Mouse (Mus musculus): ENCODE measurements at regions not wholly inside any gene's neighbourhood (a gene's known extent, or its start where the extent isn't known, plus 50 kb on each side); places are given as distances from the start of the nearest gene placed in this dataset.
"Not testable (repeated sequence)": the region's sequence is repeated elsewhere in the genome, so short reads cannot be mapped to it uniquely, and the experiment has no call there.

DNA sequence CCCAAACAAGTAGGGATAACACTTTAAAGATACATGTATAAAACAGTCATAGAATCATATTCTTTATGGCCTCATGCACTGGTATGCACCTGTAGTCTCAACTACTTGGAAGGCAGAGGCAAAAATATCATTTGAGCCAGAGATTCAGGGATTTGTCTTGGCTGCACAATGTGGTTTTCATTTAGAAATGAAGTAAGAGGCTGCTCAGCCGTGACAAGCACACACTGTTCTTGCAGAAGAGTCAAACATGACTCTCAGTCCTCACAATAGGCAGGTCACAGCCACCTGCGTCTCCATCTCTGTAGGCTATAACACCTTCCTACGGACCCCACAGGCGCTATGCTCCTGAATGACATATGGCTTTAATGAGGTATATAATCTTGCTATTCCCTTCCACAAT, 317.4 kb upstream of the Tmpo start:
- no peak for DNase-seq (ENCODE audit: low spot score in 2 of 2)

DNA sequence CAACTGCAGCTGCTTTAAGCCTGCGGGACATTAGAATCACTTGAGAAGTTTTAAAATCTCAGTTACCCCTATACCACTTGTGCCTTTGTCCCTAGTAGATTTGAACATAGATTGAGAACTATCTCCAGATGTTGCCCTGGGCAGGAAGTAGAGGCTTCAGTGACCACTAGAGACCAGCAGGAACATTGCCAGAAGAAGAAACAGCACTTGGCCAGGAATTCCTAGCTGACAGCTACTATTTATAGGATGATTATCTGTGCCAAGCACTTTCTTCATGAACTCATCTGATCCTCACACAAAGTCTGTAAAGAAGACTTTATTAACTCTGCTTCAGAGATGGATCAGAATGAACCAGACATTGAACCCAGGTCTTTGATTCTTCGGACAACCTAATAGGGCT, 283.6 kb upstream of the Tmpo start:
- DNase-seq (ENCODE audit: low spot score in 2 of 2): no peak

DNA sequence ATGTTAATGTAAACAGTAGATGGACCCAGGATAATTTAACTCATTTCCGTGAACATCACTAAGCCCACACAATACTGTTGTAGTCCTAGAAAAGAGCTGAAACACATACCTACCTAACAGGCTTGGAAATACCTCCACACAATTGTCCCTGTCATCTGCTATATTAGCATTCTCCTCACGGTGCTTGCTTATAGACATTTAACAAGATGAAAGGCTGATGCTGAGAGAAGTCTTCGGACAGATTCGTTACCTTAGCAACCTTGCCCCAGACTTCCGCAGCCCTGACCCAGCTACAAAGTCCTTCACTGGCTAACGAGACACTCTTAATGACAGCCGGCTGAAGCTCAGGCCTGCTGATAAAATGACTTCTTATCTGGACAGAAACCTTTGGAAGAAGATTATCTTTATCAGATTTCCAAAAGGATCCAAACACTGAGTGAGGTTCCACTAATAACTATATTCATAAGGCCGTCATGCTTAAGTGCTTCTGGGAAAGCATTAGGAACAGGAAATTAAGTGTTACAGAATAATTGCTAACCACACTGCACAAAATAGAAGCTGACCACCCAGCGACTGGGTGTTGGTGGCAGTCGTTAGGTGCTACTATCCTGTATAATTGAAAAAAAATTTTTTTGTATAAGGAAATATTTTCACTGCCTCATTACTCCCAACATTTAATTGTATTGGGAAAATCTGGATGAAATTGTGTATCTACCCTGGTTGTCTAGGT, 267.0 kb upstream of the Tmpo start:
- DNase-seq (ENCODE audit: low spot score in 2 of 2): no peak

DNA sequence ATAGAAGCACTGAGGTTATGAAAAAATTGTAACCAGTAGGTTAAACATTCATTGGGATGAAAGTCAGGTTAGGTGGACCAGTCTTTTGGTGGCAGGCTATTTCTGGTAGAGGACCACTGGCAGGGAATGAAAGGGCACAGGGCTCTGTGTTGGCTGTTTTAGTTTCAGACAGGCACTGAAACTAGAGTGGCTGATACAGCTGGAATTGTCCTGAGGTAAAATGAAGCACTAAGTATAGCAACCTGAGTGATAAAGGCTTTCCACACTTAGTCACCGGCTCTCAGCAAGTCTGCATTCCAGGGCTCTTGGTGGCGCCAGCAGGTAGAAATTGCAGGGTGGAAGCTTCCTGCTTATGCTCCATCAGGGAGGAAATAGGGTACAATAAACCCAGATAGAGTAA, 262.2 kb upstream of the Tmpo start:
- DNase-seq (ENCODE audit: low spot score in 2 of 2): no peak

DNA sequence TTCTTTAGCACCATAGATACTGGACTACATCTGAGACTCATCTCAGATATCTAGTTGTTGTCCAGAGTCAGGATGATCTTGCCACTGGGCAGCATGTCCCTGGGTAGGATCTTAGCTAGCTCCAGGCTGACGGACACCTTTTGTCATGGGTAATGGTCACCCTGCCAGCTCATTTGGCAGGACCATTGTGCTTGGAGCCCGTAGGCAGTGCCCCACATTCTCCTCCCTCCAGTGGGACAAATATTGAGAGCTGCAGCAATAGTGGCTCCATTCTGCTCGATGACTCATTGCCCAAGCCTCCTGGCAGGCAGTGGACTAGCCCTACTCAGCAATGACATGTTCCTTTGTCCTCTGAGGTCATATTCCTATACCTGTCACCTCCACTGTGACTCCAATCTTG, 258.9 kb upstream of the Tmpo start:
- DNase-seq (ENCODE audit: low spot score in 2 of 2): no peak

DNA sequence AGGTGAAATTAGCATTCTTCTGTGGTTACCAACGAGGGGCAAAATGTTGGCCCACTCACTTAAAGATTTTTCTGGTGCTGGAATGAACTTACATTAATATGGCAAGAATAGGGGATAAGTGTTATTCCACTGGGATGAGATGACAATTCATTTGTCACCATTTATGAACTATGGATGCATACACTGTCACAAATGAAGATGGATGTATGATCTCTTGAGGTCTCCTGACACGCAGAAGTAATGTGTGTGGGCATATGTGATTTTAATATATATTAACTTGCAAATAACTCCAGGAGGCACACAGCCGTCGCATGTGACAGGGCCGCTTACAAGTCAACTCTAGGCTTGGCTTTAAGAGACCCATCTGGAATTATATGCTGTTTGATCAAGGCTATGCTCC, 256.8 kb upstream of the Tmpo start:
- no peak for DNase-seq (ENCODE audit: low spot score in 2 of 2)

DNA sequence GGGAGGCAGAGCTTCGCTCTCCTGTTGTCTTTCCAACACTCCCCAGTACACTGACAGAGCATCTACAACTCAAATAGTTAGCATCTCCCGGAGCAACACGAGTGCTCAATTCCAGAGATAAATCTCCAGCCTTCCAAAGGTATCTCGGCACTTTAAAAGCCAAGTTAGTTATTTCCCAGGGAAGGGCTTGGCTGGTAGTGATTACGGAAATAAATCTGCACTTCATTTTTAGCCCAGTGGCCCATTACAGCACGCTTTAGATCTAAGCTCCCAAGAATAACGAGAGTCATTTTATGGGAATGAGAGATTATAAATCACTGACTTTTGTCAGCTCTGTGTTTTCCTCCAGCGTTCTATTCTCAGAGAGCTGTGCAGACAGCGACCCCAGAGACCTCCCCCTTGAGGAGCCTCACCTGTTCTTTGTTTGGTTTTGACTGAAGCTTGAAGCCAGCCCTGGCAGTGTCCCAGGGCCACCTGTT, 255.0 kb upstream of the Tmpo start:
- DNase-seq (ENCODE audit: low spot score in 2 of 2): no peak

DNA sequence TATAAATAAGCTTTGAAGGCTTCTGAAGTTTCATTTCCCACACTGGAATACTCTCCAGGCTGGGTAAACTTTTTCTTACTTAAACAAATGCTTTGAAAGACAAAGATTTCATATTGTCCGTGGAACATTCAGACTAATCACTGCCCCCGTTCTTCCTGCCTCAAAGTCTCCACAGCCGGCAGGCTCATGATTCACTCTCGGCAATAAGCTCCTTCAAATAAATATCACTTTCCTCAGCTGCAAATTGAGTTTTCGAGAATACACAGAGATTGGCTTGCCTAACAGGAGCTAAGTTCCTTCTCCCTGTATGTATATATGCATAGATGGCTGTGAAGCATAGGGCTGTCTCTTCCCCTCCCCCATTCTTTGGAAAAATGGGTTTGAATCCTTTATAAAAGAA, 249.2 kb upstream of the Tmpo start:
- DNase-seq (ENCODE audit: low spot score in 2 of 2): no peak

DNA sequence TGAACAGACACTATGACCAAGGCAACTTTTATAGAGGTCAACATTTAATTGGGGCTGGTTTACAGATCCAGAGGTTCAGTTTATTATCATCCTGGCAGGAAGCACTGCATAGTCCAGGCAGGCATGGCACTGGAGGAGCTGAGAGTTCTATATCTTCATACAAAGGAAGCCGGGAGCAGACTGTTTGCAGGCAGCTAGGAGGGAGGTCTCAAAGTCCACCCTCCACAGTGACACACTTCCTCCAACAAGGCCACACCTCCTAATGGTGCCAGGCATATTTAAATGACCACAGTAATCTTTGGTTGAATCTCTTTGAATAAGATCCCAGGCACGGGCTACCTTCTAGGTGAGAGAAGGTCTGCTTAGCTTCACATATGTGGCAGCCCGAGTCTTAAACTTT, 245.5 kb upstream of the Tmpo start:
- no peak for DNase-seq (ENCODE audit: low spot score in 2 of 2)

DNA sequence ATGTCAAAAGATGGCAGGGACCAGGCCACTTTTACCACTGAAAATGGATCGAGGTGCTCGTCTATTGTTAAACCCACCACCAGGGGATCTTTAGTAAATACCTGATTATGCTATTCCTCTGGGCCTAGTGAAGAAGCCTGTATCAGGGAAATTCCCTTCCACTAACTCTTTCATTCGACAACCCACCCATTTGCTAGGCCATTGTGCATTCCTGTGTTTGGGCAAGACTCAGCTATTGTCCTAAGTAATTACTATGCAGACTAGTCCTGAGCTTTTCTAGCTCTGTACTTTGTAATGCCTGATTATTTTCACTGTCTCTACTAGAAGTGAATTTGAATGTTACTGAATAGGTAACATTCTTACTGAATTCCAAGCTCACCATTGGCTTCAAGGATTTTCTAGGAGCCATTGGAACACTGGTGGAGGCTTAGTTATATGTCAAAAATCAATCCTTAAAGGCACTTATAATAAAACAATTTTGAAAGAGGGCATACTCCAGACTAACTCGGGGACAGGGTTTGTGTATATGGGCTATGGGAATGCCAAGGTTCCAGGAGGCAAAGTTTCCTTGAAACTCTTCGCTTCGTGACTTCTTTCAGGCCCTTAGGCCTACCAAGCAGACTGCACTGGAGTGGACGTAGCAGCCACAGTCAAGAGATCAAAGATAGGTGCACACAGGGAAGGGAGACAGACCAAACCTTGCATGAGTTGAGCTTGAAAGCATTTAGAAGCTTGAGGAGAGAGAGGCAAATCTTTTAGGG, 244.7 kb upstream of the Tmpo start:
- DNase-seq (ENCODE audit: low spot score in 2 of 2): not testable (repeated sequence)

DNA sequence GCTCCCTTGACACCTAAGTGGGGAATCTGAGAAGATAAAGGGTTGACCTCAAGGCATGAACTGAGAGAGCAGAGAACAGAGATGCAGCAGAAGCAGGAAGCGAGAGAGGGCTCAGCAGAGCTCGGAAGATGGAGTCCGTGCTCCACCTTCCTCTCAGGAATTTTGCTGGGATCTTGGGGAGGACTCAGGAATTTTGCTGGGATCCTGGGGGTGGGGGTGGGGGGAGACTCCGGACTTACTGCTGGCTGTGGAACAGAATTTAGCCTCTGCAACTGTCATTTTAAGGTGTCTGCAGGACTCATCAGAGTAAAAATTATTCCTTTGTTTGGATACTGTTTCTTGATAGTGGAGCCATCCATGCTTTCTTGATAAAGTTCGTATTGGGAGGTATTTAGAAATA, 243.7 kb upstream of the Tmpo start:
- DNase-seq (ENCODE audit: low spot score in 2 of 2): no peak

DNA sequence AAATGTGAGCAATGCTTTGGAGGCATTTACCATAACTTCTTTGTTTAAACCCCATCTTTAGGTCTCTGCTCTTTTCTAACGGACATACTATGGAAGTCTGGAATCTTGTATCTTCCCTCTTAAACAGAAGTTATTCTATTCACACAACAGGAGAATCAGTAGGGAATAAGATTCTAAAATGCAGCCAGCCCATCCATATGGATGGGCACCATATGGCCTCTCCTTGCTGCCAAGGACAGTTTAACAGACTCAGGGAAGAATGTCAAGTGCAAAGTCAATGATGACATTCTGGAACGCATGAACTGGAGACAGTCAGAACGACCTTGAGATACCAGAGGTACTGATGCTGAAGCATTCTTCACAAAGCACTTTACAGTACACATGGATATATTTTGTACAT, 206.1 kb upstream of the Tmpo start:
- no peak for DNase-seq (ENCODE audit: low spot score in 2 of 2)

DNA sequence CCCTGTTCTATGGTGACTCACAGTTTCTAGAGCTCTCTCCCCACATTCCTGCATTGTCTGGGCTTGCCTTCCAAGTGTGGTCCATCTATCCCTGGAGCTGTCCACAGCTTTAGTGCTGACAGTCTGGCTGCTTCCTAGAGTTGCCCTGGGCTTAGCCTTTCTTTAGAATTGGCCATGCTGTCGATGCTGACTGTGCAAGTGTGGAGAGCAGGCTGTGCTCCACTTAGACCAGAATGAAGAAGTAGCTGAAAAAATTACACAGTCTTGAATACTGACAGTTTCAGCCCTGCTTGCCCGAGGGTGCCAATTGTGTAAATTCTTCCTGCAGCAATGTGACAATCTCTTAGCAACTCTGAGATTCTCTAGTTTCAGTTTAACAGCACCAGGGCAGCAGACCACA, 203.3 kb upstream of the Tmpo start:
- DNase-seq (ENCODE audit: low spot score in 2 of 2): no peak

DNA sequence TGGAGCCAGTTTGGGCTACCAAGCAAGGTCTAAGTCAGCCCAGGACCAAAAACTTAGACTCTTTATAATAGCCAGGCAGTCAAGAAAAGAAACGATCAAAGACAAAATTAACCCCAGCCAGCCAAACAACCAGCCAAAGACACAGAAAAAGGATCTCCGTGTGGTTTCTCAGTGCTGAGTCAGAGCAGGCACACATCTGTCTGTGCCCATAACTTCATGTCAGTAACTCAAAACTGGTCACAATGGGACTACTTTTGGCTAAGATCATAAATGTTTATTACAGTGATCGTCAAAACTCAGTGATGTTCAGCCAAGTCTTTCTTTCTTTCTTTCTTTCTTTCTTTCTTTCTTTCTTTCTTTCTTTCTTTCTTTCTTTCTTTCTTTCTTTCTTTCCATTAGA, 195.6 kb upstream of the Tmpo start:
- DNase-seq (ENCODE audit: low spot score in 2 of 2): no peak

DNA sequence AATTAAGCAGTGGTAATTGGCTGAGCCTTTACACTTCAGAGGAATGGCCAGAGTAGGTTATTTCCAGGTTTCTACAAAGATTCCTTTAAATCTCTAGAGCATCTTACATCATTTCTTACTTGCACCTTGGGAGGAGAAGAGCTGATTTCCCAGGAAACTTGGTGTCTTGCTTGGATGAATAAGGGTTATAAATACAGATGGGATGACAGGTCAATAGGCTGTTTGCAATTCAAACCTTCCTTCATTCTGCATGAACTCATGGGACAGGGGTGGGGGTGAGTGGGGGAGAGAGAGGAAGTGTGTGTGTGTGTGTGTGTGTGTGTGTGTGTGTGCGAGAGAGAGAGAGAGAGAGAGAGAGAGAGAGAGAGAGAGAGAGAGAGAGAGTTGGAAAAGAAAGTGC, 186.4 kb upstream of the Tmpo start:
- DNase-seq (ENCODE audit: low spot score in 2 of 2): no peak

DNA sequence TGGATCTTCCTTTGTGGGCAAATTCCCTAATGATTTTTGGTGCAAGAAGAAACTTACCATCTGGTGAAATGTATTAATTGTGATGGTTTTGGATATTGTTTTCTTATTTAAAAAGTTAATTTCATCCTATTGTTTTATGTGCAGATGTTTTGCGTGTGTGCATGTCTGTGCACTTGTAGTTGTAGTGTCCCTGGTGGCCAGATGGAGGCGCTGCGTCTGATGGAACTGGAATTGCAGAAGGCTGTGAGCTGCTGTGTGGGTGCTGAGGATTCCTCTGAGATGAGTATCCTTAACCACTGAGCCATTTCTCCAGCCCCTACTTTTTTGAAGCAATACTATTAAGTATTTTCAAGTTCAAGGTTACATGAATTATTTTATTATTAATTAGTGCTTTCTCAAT, 181.5 kb upstream of the Tmpo start:
- DNase-seq (ENCODE audit: low spot score in 2 of 2): no peak

DNA sequence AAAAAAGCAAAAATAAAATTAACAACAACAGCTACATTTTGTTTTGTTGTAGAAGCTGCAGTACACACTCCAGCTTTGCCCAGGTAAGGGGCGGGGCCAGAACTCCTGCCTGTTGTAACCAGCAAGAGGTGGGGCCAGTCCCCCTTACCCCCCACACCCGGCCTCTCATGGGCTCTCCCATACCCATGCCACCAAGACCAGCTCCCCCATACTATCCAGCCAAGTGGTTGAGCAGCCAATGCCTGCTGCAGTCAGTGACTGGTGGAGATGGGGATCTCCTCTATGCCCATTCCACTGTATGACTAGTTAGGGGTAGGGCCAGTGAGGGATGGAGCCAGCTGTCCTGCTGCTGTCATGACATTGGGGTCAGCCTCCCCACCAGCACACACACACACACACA, 180.5 kb upstream of the Tmpo start:
- no peak for DNase-seq (ENCODE audit: low spot score in 2 of 2)

DNA sequence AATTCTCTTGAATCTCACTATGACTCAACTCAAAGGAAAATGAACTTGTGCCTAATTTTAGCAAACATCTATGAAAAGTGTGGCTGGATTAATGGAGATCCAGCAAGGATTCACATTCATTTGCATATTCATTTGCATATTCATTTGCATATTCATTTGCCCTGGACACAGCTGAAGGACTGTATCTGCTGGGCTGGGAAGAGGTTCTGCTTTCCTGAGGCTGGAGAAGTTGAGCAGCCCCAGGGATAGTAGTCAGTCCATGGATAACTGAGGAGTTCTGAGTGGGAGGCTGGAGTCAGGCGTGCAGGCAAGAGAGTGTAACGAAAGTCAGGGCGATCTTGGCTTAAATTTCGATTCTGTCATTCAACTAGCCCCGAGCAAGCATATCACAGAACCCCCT, 164.3 kb upstream of the Tmpo start:
- no peak for DNase-seq (ENCODE audit: low spot score in 2 of 2)

DNA sequence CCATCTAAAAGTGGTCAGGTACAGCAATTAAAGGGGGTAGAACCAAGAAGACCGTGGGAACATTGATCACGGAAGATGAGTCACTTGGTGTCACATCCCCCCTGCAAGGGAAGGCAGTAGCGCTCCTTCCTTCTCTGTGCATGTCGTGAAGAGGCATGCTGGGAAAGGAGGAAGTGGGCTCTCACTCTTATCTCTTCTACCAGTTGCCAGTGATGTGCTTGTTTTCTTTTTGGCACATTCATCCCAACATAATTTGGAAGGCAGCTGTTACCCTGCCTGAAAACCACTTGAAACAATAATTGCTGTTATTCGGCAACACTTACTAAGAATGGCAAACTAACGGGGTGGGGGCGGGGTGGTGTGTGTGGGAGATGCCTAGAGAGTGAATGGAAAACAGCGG, 161.0 kb upstream of the Tmpo start:
- DNase-seq (ENCODE audit: low spot score in 2 of 2): no peak

DNA sequence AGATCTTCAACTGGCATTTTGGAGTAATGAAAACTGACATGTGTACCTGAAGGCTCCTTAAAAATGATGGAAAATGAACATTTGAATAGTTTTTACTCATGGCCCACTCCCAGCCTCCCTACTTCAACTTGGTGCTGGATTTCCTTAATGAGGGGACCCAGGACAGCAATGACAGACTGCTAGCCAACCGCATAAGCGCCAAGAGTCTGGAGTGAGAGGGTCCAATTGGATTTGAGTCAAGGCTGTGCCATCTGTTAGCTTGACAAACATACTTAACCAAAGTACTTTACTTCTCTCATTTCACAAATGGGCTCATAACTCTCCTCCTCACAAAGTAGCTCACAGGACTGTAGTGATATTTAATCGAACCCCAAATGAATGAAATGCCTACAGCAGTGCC, 158.2 kb upstream of the Tmpo start:
- no peak for DNase-seq (ENCODE audit: low spot score in 2 of 2)

DNA sequence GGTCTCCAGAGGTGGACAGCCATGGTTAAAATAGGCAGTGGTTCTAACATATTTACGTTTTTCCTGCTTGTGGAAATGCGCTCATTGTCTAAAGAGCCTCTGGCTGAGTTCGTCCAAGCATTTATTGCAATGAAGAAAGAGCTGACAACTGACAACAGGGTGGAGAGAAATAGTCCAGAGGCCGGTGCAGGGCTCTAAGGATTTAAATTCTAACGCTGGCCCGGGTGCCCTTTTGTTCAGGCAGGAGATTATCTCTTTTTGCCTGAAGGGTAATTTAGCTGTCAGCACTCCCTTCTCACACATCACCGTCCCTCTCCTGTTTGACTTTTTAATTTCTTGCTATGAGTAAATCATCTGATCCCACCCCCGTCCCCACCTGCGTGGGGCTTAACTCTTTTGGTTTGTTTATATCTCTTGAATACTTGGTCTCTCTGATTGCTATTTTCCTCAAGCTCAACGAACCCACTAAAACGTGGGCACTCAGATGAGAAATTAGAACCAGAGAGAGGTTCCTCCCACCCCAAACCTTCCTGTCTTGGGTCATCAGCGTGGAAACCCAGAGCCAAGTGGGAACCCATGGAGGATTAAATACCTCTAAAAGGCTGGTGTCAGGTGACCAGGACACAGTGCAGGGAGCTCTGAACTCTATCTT, 145.7 kb upstream of the Tmpo start:
- no peak for DNase-seq (ENCODE audit: low spot score in 2 of 2)

DNA sequence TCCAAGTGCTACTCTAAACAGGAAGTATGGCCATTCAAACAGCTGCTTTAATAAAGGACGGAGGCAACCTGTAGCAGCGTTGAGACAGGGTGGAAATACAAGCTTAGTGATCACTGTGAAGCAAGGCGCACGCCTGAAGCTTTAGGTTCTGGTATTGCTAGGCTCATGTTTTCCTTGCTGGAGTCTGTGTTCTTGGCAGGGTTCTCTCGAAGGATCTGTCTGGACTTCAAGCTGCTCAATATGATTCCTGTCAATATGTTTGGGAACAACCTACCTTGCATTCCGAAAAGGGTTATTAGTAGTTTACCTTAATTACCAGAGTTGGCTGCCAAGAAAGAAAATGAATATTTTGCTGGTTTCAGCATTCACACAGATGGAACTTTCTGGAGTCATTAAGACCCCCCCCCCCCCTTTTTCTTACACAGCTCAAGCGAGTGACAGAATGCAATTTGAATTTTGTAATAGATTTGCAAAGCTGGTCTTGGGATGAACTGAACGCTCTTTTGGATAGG, 145.1 kb upstream of the Tmpo start:
- DNase-seq (ENCODE audit: low spot score in 2 of 2): no peak
